Mouse (Mus musculus): Measurements from ENCODE around the gene Elmo3.

- TF ChIP-seq MAFK (IDR thresholded peaks at IDR 0.05; ENCODE audit: borderline replicate concordance, low read depth, low read length): no peak
- no peak for TF ChIP-seq RCOR1 (IDR thresholded peaks at IDR 0.05; ENCODE audit: low read depth, low read length)
- no peak for TF ChIP-seq ZNF384 (IDR thresholded peaks at IDR 0.05; ENCODE audit: low read depth, low read length)
- no peak for TF ChIP-seq GABPA (IDR thresholded peaks at IDR 0.05; ENCODE audit: low read depth, low read length)
- no peak for TF ChIP-seq POLR2A (IDR thresholded peaks at IDR 0.05; ENCODE audit: control insufficient read depth in 1 of 2, insufficient read depth in 1 of 2, low read depth in 1 of 2, low read length in 2 of 2, poor library complexity in 1 of 2)
- TF ChIP-seq CTCF (IDR thresholded peaks at IDR 0.05 in 2 of 3, conservative IDR thresholded peaks at IDR 0.05 in 1 of 3; ENCODE audit: control insufficient read depth in 1 of 3, insufficient read depth in 1 of 3, low read depth in 2 of 3, low read length in 3 of 3, poor library complexity in 1 of 3, severe bottlenecking in 1 of 3): no peak
- no peak for TF ChIP-seq EP300 (IDR thresholded peaks at IDR 0.05; ENCODE audit: low read depth in 1 of 2, low read length in 2 of 2)
- TF ChIP-seq MXI1 (IDR thresholded peaks at IDR 0.05; ENCODE audit: low read depth, low read length): no peak
- no peak for TF ChIP-seq SMC3 (IDR thresholded peaks at IDR 0.05; ENCODE audit: low read depth, low read length)
- no peak for TF ChIP-seq USF2 (IDR thresholded peaks at IDR 0.05; ENCODE audit: borderline replicate concordance in 1 of 2, insufficient read depth in 1 of 2, low read depth in 1 of 2, low read length in 2 of 2)
- no peak for TF ChIP-seq ZMIZ1 (IDR thresholded peaks at IDR 0.05; ENCODE audit: low read depth, low read length)
- TF ChIP-seq TCF12 (IDR thresholded peaks at IDR 0.05; ENCODE audit: low read depth, low read length): no peak
These were observed 13.3 kb downstream of the Elmo3 start for GRCm38 (mm10) chr8:105318662-105319190.

Measured in MEL (cell line).